Mouse (Mus musculus) heart, embryonic 16.5 days (tissue): ENCODE results near the gene Adora1. TPM values are rescaled to one million over a fixed set of nuclear protein-coding genes. Genes with fewer than 3 reads are reported as not detected.

Source experiments
- ATAC-seq: fragments of 200-750 bp; cut with Nextera tagmentation; replicated peaks from 2 replicates; pipeline ENCODE4 v1.8.0; 2017; ENCODE audit warnings: moderate number of reproducible peaks; ENCODE audit not compliant: insufficient read depth, low FRiP score; ENCODE audit errors: extremely low read depth
- H3K27ac ChIP-seq: fragments of 300-500 bp; sonication (generic); 2 replicates; pipeline ENCODE4 v1.5.1; 2014; ENCODE audit warnings: mild to moderate bottlenecking, low read length, control low read depth, moderate library complexity
- H3K27me3 ChIP-seq: fragments of 300-500 bp; sonication (generic); 2 replicates; pipeline ENCODE4 v1.6.1; 2014; ENCODE audit warnings: low read length, mixed read lengths; ENCODE audit not compliant: control insufficient read depth, insufficient read depth
- H3K36me3 ChIP-seq: fragments of 300-500 bp; sonication (generic); 2 replicates; pipeline ENCODE4 v1.6.1; 2014; ENCODE audit not compliant: control insufficient read depth, insufficient read depth
- H3K4me1 ChIP-seq: fragments of 300-500 bp; sonication (generic); 2 replicates; pipeline ENCODE4 v1.6.1; 2014; ENCODE audit warnings: low read length, mixed read lengths; ENCODE audit not compliant: control insufficient read depth, insufficient read depth
- H3K4me2 ChIP-seq: fragments of 300-500 bp; sonication (generic); 2 replicates; pipeline ENCODE4 v1.6.1; 2014; ENCODE audit warnings: low read depth, mild to moderate bottlenecking, control low read depth, low read length
- H3K4me3 ChIP-seq: fragments of 300-500 bp; sonication (generic); 2 replicates; pipeline ENCODE4 v1.5.1; 2014; ENCODE audit warnings: mild to moderate bottlenecking, control low read depth, low read length
- H3K9ac ChIP-seq: fragments of 300-500 bp; sonication (generic); 2 replicates; pipeline ENCODE4 v1.6.1; 2014; ENCODE audit warnings: low read length, control low read depth
- H3K9me3 ChIP-seq: fragments of 300-500 bp; sonication (generic); replicated peaks from 2 replicates; pipeline ENCODE4 v1.6.1; 2016; ENCODE audit warnings: low read length; ENCODE audit not compliant: control insufficient read depth
- WGBS: fragments of 180-500 bp; shearing (Covaris S2); extraction: QIAGEN DNeasy Blood & Tissue Kit; methylation state at CpG from one replicate; pipeline ENCODE4 v1.1.7; 2014; 5-methylcytosine and 5-hydroxymethylcytosine counted together
- polyA plus RNA-seq: library from polyadenylated mRNA; unstranded; fragments of >200 nt; fragmentation: Nextera tagmentation; extraction: Ambion mirVana; gene quantifications from 2 replicates; pipeline ENCODE4 v1.2.1, GENCODE M21; 2015

The Adora1 gene
- 26.7 and 30.0 TPM in 2 replicates for polyA plus RNA-seq

- peak within 1 kb of the TSS; percentile 95 for H3K4me2 ChIP-seq
- peak within 1 kb of the TSS; percentile 67 for H3K9ac ChIP-seq
- H3K27me3 ChIP-seq, result peaks cover 20% of the 10 kb centered on the region
- H3K4me1 ChIP-seq, result peaks cover 47% of the 10 kb centered on the region
- peak within 1 kb of the TSS; percentile 90 for H3K27ac ChIP-seq
- no peaks in the 10 kb centered on the region for H3K36me3 ChIP-seq
- 0 out of 2 replicates have a peak, but pooled peaks have one; percentile 1 for ATAC-seq
- H3K4me3 ChIP-seq, result peak within 1 kb of the TSS; percentile 54
- H3K9me3 ChIP-seq, result no peaks in the 10 kb centered on the region
- WGBS, result 2% methylated on average over 36 of the region's 37 CpGs
Measured at GRCm38 (mm10) chr1:134235391-134235921, at the start of gene Adora1. Gene Adora1, minus strand, starts transcription at chr1:134235431.

GRCm38 (mm10) chr1:134283108-134283507, 47.9 kb upstream of the Adora1 start:
- no peak overlapping the region for H3K4me2 ChIP-seq

GRCm38 (mm10) chr1:134282342-134282741, 47.1 kb upstream of the Adora1 start:
- WGBS, result 55% methylated on average over 3 of the region's 3 CpGs
- H3K9ac ChIP-seq, result no peak overlapping the region

More at GRCm38 (mm10) chr1:134283108-134283507, 47.9 kb upstream of the Adora1 start:
- Histone ChIP-seq H3K9ac (no peak overlapping the region), H3K27ac (no peak overlapping the region), H3K4me3 (no peak overlapping the region), H3K4me1 (no peaks in the 10 kb centered on the region), H3K9me3 (no peaks in the 10 kb centered on the region), H3K36me3 (no peaks in the 10 kb centered on the region), H3K27me3 (no peaks in the 10 kb centered on the region)
- ATAC-seq, result no peak
- 13% methylated on average over 1 of the region's 1 CpGs for WGBS

DNA sequence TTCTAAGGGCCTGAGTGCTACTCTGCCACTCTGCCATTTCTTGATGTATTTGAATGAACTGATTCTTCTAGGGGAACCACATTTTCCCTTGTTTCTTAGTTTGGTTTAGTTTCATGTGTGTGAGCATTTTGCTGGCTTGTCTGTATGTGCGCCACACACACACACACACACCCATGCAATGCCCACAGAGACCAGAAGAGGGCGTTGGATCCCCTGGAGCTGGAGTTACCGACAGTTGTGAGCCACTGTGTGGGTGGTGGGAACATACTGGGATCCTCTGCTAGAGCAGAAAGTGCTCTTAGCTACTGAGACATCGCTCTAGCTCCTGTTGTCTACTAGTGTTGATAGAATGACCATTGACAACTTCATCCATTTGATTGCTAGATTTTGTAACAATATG, 46.3 kb upstream of the Adora1 start:
- no peaks in the 10 kb centered on the region for H3K36me3 ChIP-seq
- no peak overlapping the region for H3K27ac ChIP-seq
- no peaks in the 10 kb centered on the region for H3K9me3 ChIP-seq
- WGBS, result 67% methylated on average over 4 of the region's 4 CpGs
- H3K9ac ChIP-seq, result no peak overlapping the region
- no peak for ATAC-seq
- H3K4me2 ChIP-seq, result no peak overlapping the region
- H3K4me3 ChIP-seq, result no peak overlapping the region
- H3K4me1 ChIP-seq, result peaks cover 5% of the 10 kb centered on the region
- no peaks in the 10 kb centered on the region for H3K27me3 ChIP-seq

More at GRCm38 (mm10) chr1:134282342-134282741, 47.1 kb upstream of the Adora1 start:
- H3K4me2 ChIP-seq, result no peak overlapping the region
- no peak overlapping the region for H3K4me3 ChIP-seq
- no peak overlapping the region for H3K27ac ChIP-seq
- H3K27me3 ChIP-seq, result no peaks in the 10 kb centered on the region
- no peak for ATAC-seq
- no peaks in the 10 kb centered on the region for H3K9me3 ChIP-seq
- no peaks in the 10 kb centered on the region for H3K36me3 ChIP-seq
- H3K4me1 ChIP-seq, result no peaks in the 10 kb centered on the region; the same call in 1 of the 2 replicates

DNA sequence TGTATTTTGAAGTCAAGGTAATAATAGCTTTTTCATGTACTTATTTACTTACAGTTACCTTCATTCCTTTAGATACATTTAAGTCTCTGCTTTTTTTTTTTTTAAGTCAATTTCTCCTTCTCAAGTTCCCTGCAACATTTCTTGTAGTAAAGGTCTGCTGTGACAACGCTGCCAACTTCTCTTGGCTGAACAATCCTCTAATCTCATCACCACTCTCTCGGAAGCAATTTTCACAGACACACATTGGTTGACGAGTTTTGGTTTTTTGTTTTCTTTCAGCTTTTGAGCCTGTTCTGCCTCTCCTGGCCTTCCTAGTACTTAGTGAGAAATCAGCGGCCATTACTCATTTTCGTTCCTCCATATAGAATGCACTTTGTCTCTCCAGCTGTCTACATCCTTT, 44.9 kb upstream of the Adora1 start:
- Histone ChIP-seq H3K27ac (no peak overlapping the region), H3K4me1 (peaks cover 13% of the 10 kb centered on the region), H3K27me3 (no peaks in the 10 kb centered on the region), H3K9me3 (no peaks in the 10 kb centered on the region), H3K4me3 (no peak overlapping the region), H3K36me3 (no peaks in the 10 kb centered on the region), H3K4me2 (no peak overlapping the region), H3K9ac (no peak overlapping the region)
- no peak for ATAC-seq
- 71% methylated on average over 5 of the region's 5 CpGs for WGBS

GRCm38 (mm10) chr1:134276823-134277222, 41.6 kb upstream of the Adora1 start:
- H3K9me3 ChIP-seq, result no peaks in the 10 kb centered on the region
- H3K4me3 ChIP-seq, result no peak overlapping the region
- 50% methylated on average over 7 of the region's 7 CpGs for WGBS
- no peaks in the 10 kb centered on the region for H3K36me3 ChIP-seq
- H3K4me2 ChIP-seq, result no peak overlapping the region
- H3K4me1 ChIP-seq, result peaks cover 13% of the 10 kb centered on the region
- peak; percentile 32; the same call in 1 of the 2 replicates for ATAC-seq
- no peak overlapping the region for H3K9ac ChIP-seq
- H3K27ac ChIP-seq, result no peak overlapping the region
- no peaks in the 10 kb centered on the region for H3K27me3 ChIP-seq

DNA sequence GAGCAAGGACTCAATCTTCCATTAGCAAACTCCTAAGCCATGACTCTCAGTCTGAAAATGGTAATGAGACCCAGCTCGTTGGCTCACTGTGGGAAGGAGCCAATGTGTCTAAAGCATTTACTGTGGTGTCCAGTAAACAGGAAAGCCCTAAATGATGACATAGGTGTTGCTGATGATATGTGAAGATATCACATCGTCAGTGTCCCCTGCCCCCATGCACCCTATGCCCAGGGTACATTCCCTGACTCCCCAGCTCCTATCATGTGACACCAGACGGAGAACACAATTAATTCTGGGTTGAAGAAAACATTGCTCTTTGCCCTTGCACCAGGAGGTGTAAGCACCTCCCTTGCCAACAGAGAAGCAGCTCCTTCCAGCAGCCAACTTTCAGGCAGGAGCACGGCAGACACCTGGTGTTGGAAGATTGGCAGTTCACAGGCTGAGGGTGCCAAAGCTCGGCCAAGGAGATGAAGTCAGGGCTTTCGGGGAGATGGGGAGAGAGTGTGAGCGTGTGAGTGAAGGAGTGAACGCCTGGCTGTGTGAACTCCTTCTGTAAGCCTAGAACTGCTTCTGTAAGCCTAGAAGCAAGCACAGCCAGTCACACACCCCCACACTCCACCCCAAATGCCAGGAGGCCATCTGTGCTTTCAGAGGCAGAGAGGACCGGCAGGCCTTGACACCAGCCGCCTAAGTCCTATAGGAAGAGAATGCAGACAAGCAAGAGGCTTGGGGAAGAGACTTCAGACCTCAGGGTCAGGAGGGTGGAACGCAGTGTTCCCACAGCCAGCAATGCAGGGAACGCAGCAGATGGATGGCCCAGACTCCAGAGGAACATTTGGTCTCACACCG, 40.6 kb upstream of the Adora1 start:
- no peak overlapping the region for H3K4me3 ChIP-seq
- no peaks in the 10 kb centered on the region for H3K36me3 ChIP-seq
- H3K4me1 ChIP-seq, result peaks cover 13% of the 10 kb centered on the region
- no peaks in the 10 kb centered on the region for H3K9me3 ChIP-seq
- WGBS, result 61% methylated on average over 13 of the region's 13 CpGs
- no peak overlapping the region for H3K27ac ChIP-seq
- H3K9ac ChIP-seq, result no peak overlapping the region
- H3K4me2 ChIP-seq, result no peak overlapping the region
- H3K27me3 ChIP-seq, result no peaks in the 10 kb centered on the region
- no peak for ATAC-seq

DNA sequence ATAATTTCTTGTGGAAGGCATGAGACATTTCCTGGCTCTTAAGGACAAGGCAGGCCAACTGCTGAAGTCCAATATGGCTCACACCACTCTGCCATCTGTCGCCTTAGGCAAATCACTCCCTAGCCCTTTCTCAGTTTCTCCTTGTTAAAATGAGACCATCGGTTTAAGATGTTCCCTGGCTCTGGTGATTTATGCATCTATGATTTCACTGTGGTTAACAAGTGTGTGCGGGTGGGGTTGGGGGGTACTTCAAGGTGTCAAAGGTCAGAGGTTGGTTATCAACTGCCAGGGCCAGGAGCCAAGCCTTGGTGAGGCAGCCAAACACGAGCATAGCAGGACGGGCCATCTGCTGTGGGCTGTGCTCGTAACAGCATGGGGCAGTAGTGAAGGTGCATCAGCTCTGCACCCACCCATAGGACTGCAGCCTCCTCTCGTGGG, 39.3 kb upstream of the Adora1 start:
- H3K27me3 ChIP-seq, result no peaks in the 10 kb centered on the region
- ATAC-seq, result no peak
- no peak overlapping the region for H3K9ac ChIP-seq
- H3K4me3 ChIP-seq, result no peak overlapping the region
- peaks cover 13% of the 10 kb centered on the region for H3K4me1 ChIP-seq
- H3K4me2 ChIP-seq, result no peak overlapping the region
- no peaks in the 10 kb centered on the region for H3K36me3 ChIP-seq
- H3K9me3 ChIP-seq, result no peaks in the 10 kb centered on the region
- 83% methylated on average over 7 of the region's 7 CpGs for WGBS
- no peak overlapping the region for H3K27ac ChIP-seq
